Mouse (Mus musculus) midbrain, embryonic 14.5 days (tissue): ENCODE measurements around the gene Dnm1l. TPM values are rescaled to one million over a fixed set of nuclear protein-coding genes. Genes with fewer than 3 reads are reported as not detected.
A peak's percentile ranks its signal among the peaks of the same experiment; 100 is the strongest.
"Not testable (repeated sequence)": the region's sequence is repeated elsewhere in the genome, so short reads cannot be mapped to it uniquely, and the experiment has no call there.

Experiments
- ATAC-seq: fragments of 200-750 bp; cut with Nextera tagmentation; 2 replicates; pipeline ENCODE4 v1.8.0; 2017; ENCODE audit warnings: moderate number of reproducible peaks, moderate library complexity; ENCODE audit not compliant: low FRiP score, low TSS enrichment
- DNase-seq: peaks from one replicate; pipeline ENCODE4 v3.0.0-alpha.2; 2015
- H3K27ac ChIP-seq: fragments of 300-500 bp; sonication (generic); replicated peaks from 2 replicates; pipeline ENCODE4 v1.5.1; 2014; ENCODE audit warnings: mild to moderate bottlenecking, low read depth, low read length, moderate library complexity
- H3K27me3 ChIP-seq: fragments of 300-500 bp; sonication (generic); 2 replicates; pipeline ENCODE4 v1.6.1; 2014; ENCODE audit warnings: low read length, control low read depth, mixed read lengths; ENCODE audit not compliant: control insufficient read depth, insufficient read depth
- H3K36me3 ChIP-seq: fragments of 300-500 bp; sonication (generic); 2 replicates; pipeline ENCODE4 v1.6.1; 2014; ENCODE audit warnings: low read length, control low read depth; ENCODE audit not compliant: control insufficient read depth, insufficient read depth
- H3K4me1 ChIP-seq: fragments of 300-500 bp; sonication (generic); 2 replicates; pipeline ENCODE4 v1.6.1; 2014; ENCODE audit warnings: mild to moderate bottlenecking, antibody characterized with exemption, low read length, control low read depth; ENCODE audit not compliant: control insufficient read depth, insufficient read depth
- H3K4me2 ChIP-seq: fragments of 300-500 bp; sonication (generic); 2 replicates; pipeline ENCODE4 v1.6.1; 2014; ENCODE audit warnings: mild to moderate bottlenecking, low read length, moderate library complexity
- H3K4me3 ChIP-seq: fragments of 300-500 bp; sonication (generic); replicated peaks from 2 replicates; pipeline ENCODE4 v1.5.1; 2014; ENCODE audit warnings: low read depth, low read length
- H3K9ac ChIP-seq: fragments of 300-500 bp; sonication (generic); replicated peaks from 2 replicates; pipeline ENCODE4 v1.6.1; 2014; ENCODE audit warnings: mild to moderate bottlenecking, low read length, moderate library complexity
- H3K9me3 ChIP-seq: fragments of 300-500 bp; sonication (generic); 2 replicates; pipeline ENCODE4 v1.6.1; 2016; ENCODE audit warnings: low read length, control low read depth, mixed read lengths; ENCODE audit not compliant: control insufficient read depth
- WGBS: fragments of 180-500 bp; shearing (Covaris S2); extraction: QIAGEN DNeasy Blood & Tissue Kit; methylation state at CpG from one replicate; pipeline ENCODE4 v1.1.7; 2014; 5-methylcytosine and 5-hydroxymethylcytosine counted together
- polyA plus RNA-seq: library from polyadenylated mRNA; unstranded; fragments of >200 nt; fragmentation: Nextera tagmentation; extraction: Ambion mirVana; gene quantifications from 2 replicates; pipeline ENCODE4 v1.2.1, GENCODE M21; 2014

Dnm1l gene
- 96.2 and 102 TPM in 2 replicates for polyA plus RNA-seq

GRCm38 (mm10) chr16:16358481-16359100 lies at the start of gene Dnm1l:
Dnm1l (minus strand) TSS chr16:16358959.
- no peaks in the 10 kb centered on the region for H3K27me3 ChIP-seq
- H3K4me3 ChIP-seq, result peak within 1 kb of the TSS; percentile 98
- peak within 1 kb of the TSS; percentile 90 for H3K27ac ChIP-seq
- peak within 1 kb of the TSS; percentile 93 for H3K9ac ChIP-seq
- peak; percentile 97 for DNase-seq
- no peaks in the 10 kb centered on the region for H3K9me3 ChIP-seq
- H3K4me1 ChIP-seq, result peaks cover 14% of the 10 kb centered on the region
- under 1% methylated on average over 55 of the region's 55 CpGs for WGBS
- H3K4me2 ChIP-seq, result peak within 1 kb of the TSS; percentile 73
- peak; percentile 99 for ATAC-seq
- no peaks in the 10 kb centered on the region for H3K36me3 ChIP-seq

- H3K36me3 ChIP-seq, ATAC-seq, H3K4me3 ChIP-seq, H3K4me1 ChIP-seq, H3K27me3 ChIP-seq, H3K4me2 ChIP-seq, H3K9ac ChIP-seq, H3K9me3 ChIP-seq, DNase-seq, H3K27ac ChIP-seq: not testable (repeated sequence)
- 67% methylated on average over 8 of the region's 9 CpGs for WGBS
Measured at GRCm38 (mm10) chr16:16367217-16367616, 8.5 kb upstream of the Dnm1l start.

- ATAC-seq, H3K9me3 ChIP-seq, H3K27me3 ChIP-seq, H3K36me3 ChIP-seq, DNase-seq: not testable (repeated sequence)
- Histone ChIP-seq H3K27ac (peak overlapping the region; percentile 90), H3K4me2 (peak overlapping the region; percentile 73), H3K4me1 (peaks cover 14% of the 10 kb centered on the region), H3K9ac (peak overlapping the region; percentile 93; the same call in 1 of the 2 replicates), H3K4me3 (peak overlapping the region; percentile 98)
- 56% methylated on average over 9 of the region's 9 CpGs for WGBS
Measured at GRCm38 (mm10) chr16:16359101-16359482, 333 bp upstream of the Dnm1l start.

GRCm38 (mm10) chr16:16357908-16358307 lies 851 bp downstream of the Dnm1l start:
- Histone ChIP-seq H3K36me3 (no peaks in the 10 kb centered on the region), H3K4me2 (peak overlapping the region; percentile 73), H3K4me3 (peak overlapping the region; percentile 98), H3K27me3 (no peaks in the 10 kb centered on the region), H3K4me1 (peaks cover 14% of the 10 kb centered on the region), H3K9ac (peak overlapping the region; percentile 93), H3K27ac (peak overlapping the region; percentile 90; the same call in 1 of the 2 replicates), H3K9me3 (no peaks in the 10 kb centered on the region)
- ATAC-seq, result no peak
- peak; percentile 44 for DNase-seq
- WGBS, result 14% methylated on average over 6 of the region's 6 CpGs

GRCm38 (mm10) chr16:16346420-16346819 lies 12.3 kb downstream of the Dnm1l start:
- no peak overlapping the region for H3K4me3 ChIP-seq
- H3K36me3 ChIP-seq, result peaks cover 15% of the 10 kb centered on the region
- no peak for DNase-seq
- no peaks in the 10 kb centered on the region for H3K9me3 ChIP-seq
- H3K27me3 ChIP-seq, result no peaks in the 10 kb centered on the region
- WGBS, result 93% methylated on average over 5 of the region's 5 CpGs
- no peak overlapping the region for H3K4me2 ChIP-seq
- no peak overlapping the region for H3K27ac ChIP-seq
- no peaks in the 10 kb centered on the region for H3K4me1 ChIP-seq
- no peak overlapping the region for H3K9ac ChIP-seq
- no peak for ATAC-seq

- ATAC-seq (no peak; the same call in 1 of the 2 replicates), DNase-seq (peak; percentile 46)
- Histone ChIP-seq H3K9ac (no peak overlapping the region), H3K27me3 (no peaks in the 10 kb centered on the region), H3K27ac (no peak overlapping the region), H3K9me3 (no peaks in the 10 kb centered on the region), H3K4me2 (no peak overlapping the region), H3K36me3 (peaks cover 43% of the 10 kb centered on the region), H3K4me1 (no peaks in the 10 kb centered on the region), H3K4me3 (no peak overlapping the region)
- WGBS, result 55% methylated on average over 5 of the region's 5 CpGs
Measured at GRCm38 (mm10) chr16:16325775-16326336, 32.9 kb downstream of the Dnm1l start.

GRCm38 (mm10) chr16:16311319-16311718 lies 47.4 kb downstream of the Dnm1l start:
- ATAC-seq (no peak), DNase-seq (no peak)
- Histone ChIP-seq H3K4me3 (no peak overlapping the region), H3K27me3 (no peaks in the 10 kb centered on the region), H3K9me3 (no peaks in the 10 kb centered on the region), H3K4me1 (no peaks in the 10 kb centered on the region), H3K4me2 (no peak overlapping the region), H3K36me3 (peaks cover 70% of the 10 kb centered on the region), H3K9ac (no peak overlapping the region), H3K27ac (no peak overlapping the region)
- 89% methylated on average over 5 of the region's 5 CpGs for WGBS

- peak overlapping the region; percentile 74 for H3K9ac ChIP-seq
- peaks cover 25% of the 10 kb centered on the region for H3K36me3 ChIP-seq
- 23% methylated on average over 7 of the region's 7 CpGs for WGBS
- H3K27ac ChIP-seq, result no peak overlapping the region
- ATAC-seq, result no peak
- H3K4me1 ChIP-seq, result peaks cover 13% of the 10 kb centered on the region; the same call in 1 of the 2 replicates
- H3K27me3 ChIP-seq, result no peaks in the 10 kb centered on the region
- peak; percentile 64 for DNase-seq
- peak overlapping the region; percentile 94 for H3K4me3 ChIP-seq
- peak overlapping the region; percentile 91 for H3K4me2 ChIP-seq
- no peaks in the 10 kb centered on the region for H3K9me3 ChIP-seq
Measured at GRCm38 (mm10) chr16:16303888-16304287, 54.9 kb downstream of the Dnm1l start.
